Mouse (Mus musculus): ENCODE measurements around the gene Hist1h2ad.
A peak's percentile ranks its signal among the peaks of the same experiment; 100 is the strongest.
"Not testable (repeated sequence)": the region's sequence is repeated elsewhere in the genome, so short reads cannot be mapped to it uniquely, and the experiment has no call there.

The Hist1h2ad gene

GRCm38 (mm10) chr13:23573898-23574524 lies at the start of gene Hist1h2ad, which contains the start of gene Hist1h2bf:
Gene Hist1h2ad (plus strand): TSS chr13:23574381.
Gene Hist1h2bf (minus strand): TSS chr13:23574196.
- peak; percentile 98 for DNase-seq (ENCODE audit: low read depth, low spot score)
- H3K27me3 ChIP-seq (ENCODE audit: control insufficient read depth, insufficient read depth, low read length, poor library complexity, severe bottlenecking); H3K36me3 ChIP-seq (ENCODE audit: control insufficient read depth, insufficient read depth, low read length, poor library complexity, severe bottlenecking): not testable (repeated sequence)

GRCm38 (mm10) chr13:23524654-23525053 lies 49.5 kb upstream of the Hist1h2ad start:
- Histone ChIP-seq H3K27me3 (ENCODE audit: control insufficient read depth, insufficient read depth, low read length, poor library complexity, severe bottlenecking) (no peaks in the 10 kb centered on the region), H3K36me3 (ENCODE audit: control insufficient read depth, insufficient read depth, low read length, poor library complexity, severe bottlenecking) (no peaks in the 10 kb centered on the region)
- peak; percentile 88 for DNase-seq (ENCODE audit: low read depth, low spot score)

- no peaks in the 10 kb centered on the region for H3K36me3 ChIP-seq (ENCODE audit: control insufficient read depth, insufficient read depth, low read length, poor library complexity, severe bottlenecking)
- no peaks in the 10 kb centered on the region for H3K27me3 ChIP-seq (ENCODE audit: control insufficient read depth, insufficient read depth, low read length, poor library complexity, severe bottlenecking)
- DNase-seq (ENCODE audit: low read depth, low spot score) = no peak
Observed at GRCm38 (mm10) chr13:23525901-23526300, 48.3 kb upstream of the Hist1h2ad start.

GRCm38 (mm10) chr13:23526312-23526711 lies 47.9 kb upstream of the Hist1h2ad start:
- DNase-seq (ENCODE audit: low read depth, low spot score) = peak; percentile 95
- H3K27me3 ChIP-seq (ENCODE audit: control insufficient read depth, insufficient read depth, low read length, poor library complexity, severe bottlenecking) = no peaks in the 10 kb centered on the region
- H3K36me3 ChIP-seq (ENCODE audit: control insufficient read depth, insufficient read depth, low read length, poor library complexity, severe bottlenecking) = no peaks in the 10 kb centered on the region

- Histone ChIP-seq H3K27me3 (ENCODE audit: control insufficient read depth, insufficient read depth, low read length, poor library complexity, severe bottlenecking) (no peaks in the 10 kb centered on the region), H3K36me3 (ENCODE audit: control insufficient read depth, insufficient read depth, low read length, poor library complexity, severe bottlenecking) (no peaks in the 10 kb centered on the region)
- no peak for DNase-seq (ENCODE audit: low read depth, low spot score)
Observed at GRCm38 (mm10) chr13:23529005-23529404, 45.2 kb upstream of the Hist1h2ad start.

GRCm38 (mm10) chr13:23529480-23530165 lies 44.6 kb upstream of the Hist1h2ad start:
- no peak for DNase-seq (ENCODE audit: low read depth, low spot score)
- Histone ChIP-seq H3K27me3 (ENCODE audit: control insufficient read depth, insufficient read depth, low read length, poor library complexity, severe bottlenecking) (no peaks in the 10 kb centered on the region), H3K36me3 (ENCODE audit: control insufficient read depth, insufficient read depth, low read length, poor library complexity, severe bottlenecking) (no peaks in the 10 kb centered on the region)

- Histone ChIP-seq H3K27me3 (ENCODE audit: control insufficient read depth, insufficient read depth, low read length, poor library complexity, severe bottlenecking) (no peaks in the 10 kb centered on the region), H3K36me3 (ENCODE audit: control insufficient read depth, insufficient read depth, low read length, poor library complexity, severe bottlenecking) (no peaks in the 10 kb centered on the region)
- peak; percentile 84 for DNase-seq (ENCODE audit: low read depth, low spot score)
Observed at GRCm38 (mm10) chr13:23530181-23530900, 43.8 kb upstream of the Hist1h2ad start.

- no peaks in the 10 kb centered on the region for H3K36me3 ChIP-seq (ENCODE audit: control insufficient read depth, insufficient read depth, low read length, poor library complexity, severe bottlenecking)
- DNase-seq (ENCODE audit: low read depth, low spot score) = peak; percentile 97
- H3K27me3 ChIP-seq (ENCODE audit: control insufficient read depth, insufficient read depth, low read length, poor library complexity, severe bottlenecking) = no peaks in the 10 kb centered on the region
Observed at GRCm38 (mm10) chr13:23530901-23531875, 43.0 kb upstream of the Hist1h2ad start, which contains the start of gene Hist1h4h. Gene Hist1h4h (plus strand): TSS chr13:23531050.

- Histone ChIP-seq H3K27me3 (ENCODE audit: control insufficient read depth, insufficient read depth, low read length, poor library complexity, severe bottlenecking) (no peaks in the 10 kb centered on the region), H3K36me3 (ENCODE audit: control insufficient read depth, insufficient read depth, low read length, poor library complexity, severe bottlenecking) (no peaks in the 10 kb centered on the region)
- no peak for DNase-seq (ENCODE audit: low read depth, low spot score)
Observed at GRCm38 (mm10) chr13:23532262-23533075, 41.7 kb upstream of the Hist1h2ad start.

GRCm38 (mm10) chr13:23533560-23534367 lies 40.4 kb upstream of the Hist1h2ad start, which contains the start of gene Hist1h2af:
Gene Hist1h2af (plus strand): TSS chr13:23533906.
- peak; percentile 83 for DNase-seq (ENCODE audit: low read depth, low spot score)
- not testable (repeated sequence) for H3K36me3 ChIP-seq (ENCODE audit: control insufficient read depth, insufficient read depth, low read length, poor library complexity, severe bottlenecking); H3K27me3 ChIP-seq (ENCODE audit: control insufficient read depth, insufficient read depth, low read length, poor library complexity, severe bottlenecking)

- H3K36me3 ChIP-seq (ENCODE audit: control insufficient read depth, insufficient read depth, low read length, poor library complexity, severe bottlenecking) = no peaks in the 10 kb centered on the region
- H3K27me3 ChIP-seq (ENCODE audit: control insufficient read depth, insufficient read depth, low read length, poor library complexity, severe bottlenecking) = no peaks in the 10 kb centered on the region
- DNase-seq (ENCODE audit: low read depth, low spot score) = no peak
Observed at GRCm38 (mm10) chr13:23534368-23535131, 39.6 kb upstream of the Hist1h2ad start.
